Mouse (Mus musculus) limb, embryonic 15.5 days (tissue): Measurements from ENCODE around the gene Cilp2. TPM values are rescaled to one million over a fixed set of nuclear protein-coding genes. Genes with fewer than 3 reads are reported as not detected.

Experiments
- ATAC-seq: fragments of 200-750 bp; cut with Nextera tagmentation; 2 replicates; pipeline ENCODE4 v1.8.0; 2017; ENCODE audit warnings: low read depth, moderate TSS enrichment; ENCODE audit not compliant: insufficient number of reproducible peaks, low FRiP score, low TSS enrichment
- H3K27ac ChIP-seq: fragments of 300-500 bp; sonication (generic); 2 replicates; pipeline ENCODE4 v1.5.1; 2015; ENCODE audit warnings: moderate library complexity, mild to moderate bottlenecking, inconsistent platforms
- H3K27me3 ChIP-seq: fragments of 300-500 bp; sonication (generic); 2 replicates; pipeline ENCODE4 v1.6.1; 2015; ENCODE audit warnings: inconsistent platforms
- H3K36me3 ChIP-seq: fragments of 300-500 bp; sonication (generic); 2 replicates; pipeline ENCODE4 v1.6.1; 2015; ENCODE audit warnings: inconsistent platforms
- H3K4me1 ChIP-seq: fragments of 300-500 bp; sonication (generic); 2 replicates; pipeline ENCODE4 v1.6.1; 2015; ENCODE audit warnings: inconsistent platforms
- H3K4me2 ChIP-seq: fragments of 300-500 bp; sonication (generic); 2 replicates; pipeline ENCODE4 v1.6.1; 2015; ENCODE audit warnings: mild to moderate bottlenecking, inconsistent platforms
- H3K4me3 ChIP-seq: fragments of 300-500 bp; sonication (generic); 2 replicates; pipeline ENCODE4 v1.5.1; 2015; ENCODE audit warnings: mild to moderate bottlenecking, inconsistent platforms
- H3K9ac ChIP-seq: fragments of 300-500 bp; sonication (generic); 2 replicates; pipeline ENCODE4 v1.6.1; 2015; ENCODE audit warnings: inconsistent platforms
- H3K9me3 ChIP-seq: fragments of 300-500 bp; sonication (generic); 2 replicates; pipeline ENCODE4 v1.6.1; 2016; ENCODE audit warnings: inconsistent platforms
- WGBS: fragments of 180-500 bp; shearing (Covaris S2); methylation state at CpG from one replicate; pipeline ENCODE4 v1.1.7; 2015; 5-methylcytosine and 5-hydroxymethylcytosine counted together
- polyA plus RNA-seq: library from polyadenylated mRNA; unstranded; fragments of >200 nt; fragmentation: Nextera tagmentation; extraction: Ambion mirVana; gene quantifications from 2 replicates; pipeline ENCODE4 v1.2.1, GENCODE M21; 2015

Cilp2 gene
- polyA plus RNA-seq, 1 experiment from 2014 or later: 2.9 TPM

DNA sequence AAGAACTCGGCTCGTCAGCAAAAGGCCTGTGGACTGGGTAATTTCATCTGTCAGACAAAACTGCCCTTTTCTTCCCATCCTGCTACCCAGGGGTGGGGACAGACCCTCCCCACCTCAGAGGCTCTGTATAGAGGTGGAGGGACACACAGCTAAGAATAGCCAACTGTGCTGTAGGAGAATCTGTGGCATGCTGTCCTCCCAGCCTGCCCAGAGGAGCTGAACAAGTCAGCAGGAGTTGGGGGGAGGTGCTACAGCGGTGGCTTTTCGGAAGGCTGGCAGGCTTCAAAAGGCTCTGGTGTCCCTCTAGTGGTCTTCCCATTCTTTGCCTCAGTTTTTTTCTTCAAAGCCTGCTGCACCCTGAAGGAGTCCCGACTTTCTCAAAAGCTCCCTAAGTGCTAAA lies 28.3 kb upstream of the Cilp2 start:
- ATAC-seq: no peak
- no peak overlapping the region for H3K27ac ChIP-seq
- H3K4me1 ChIP-seq: peaks cover 15% of the 10 kb centered on the region
- 55% methylated on average over 5 of the region's 5 CpGs for WGBS
- no peaks in the 10 kb centered on the region for H3K27me3 ChIP-seq
- H3K4me3 ChIP-seq: no peak overlapping the region
- H3K9ac ChIP-seq: no peak overlapping the region
- H3K4me2 ChIP-seq: no peak overlapping the region
- no peaks in the 10 kb centered on the region for H3K9me3 ChIP-seq
- H3K36me3 ChIP-seq: peaks cover 72% of the 10 kb centered on the region

DNA sequence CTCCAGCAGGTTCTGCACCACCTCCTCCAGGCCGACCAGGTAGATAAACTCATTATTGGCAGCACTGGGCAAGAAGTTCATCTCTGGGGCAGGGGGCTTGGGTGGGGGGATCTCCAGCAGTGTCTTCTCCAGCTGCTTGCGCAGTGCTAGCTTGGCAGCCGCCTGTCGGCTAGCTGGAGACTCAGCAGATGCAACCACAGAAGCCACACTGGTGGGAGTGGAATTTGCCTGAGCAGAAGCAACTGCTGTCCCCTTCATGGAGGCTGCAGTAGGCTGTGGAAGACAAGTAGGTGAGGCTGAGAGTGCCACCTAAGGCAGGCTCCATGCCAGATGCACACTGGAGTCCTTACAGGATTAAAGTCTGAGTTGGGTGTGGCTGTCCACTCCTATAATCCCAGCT lies 27.0 kb upstream of the Cilp2 start:
- no peak overlapping the region for H3K27ac ChIP-seq
- H3K4me3 ChIP-seq: no peak overlapping the region
- H3K36me3 ChIP-seq: peaks cover 85% of the 10 kb centered on the region
- H3K27me3 ChIP-seq: no peaks in the 10 kb centered on the region
- 85% methylated on average over 4 of the region's 4 CpGs for WGBS
- no peak overlapping the region for H3K4me2 ChIP-seq
- H3K9me3 ChIP-seq: no peaks in the 10 kb centered on the region
- no peak overlapping the region for H3K9ac ChIP-seq
- peaks cover 5% of the 10 kb centered on the region; the same call in 1 of the 2 replicates for H3K4me1 ChIP-seq
- no peak for ATAC-seq

DNA sequence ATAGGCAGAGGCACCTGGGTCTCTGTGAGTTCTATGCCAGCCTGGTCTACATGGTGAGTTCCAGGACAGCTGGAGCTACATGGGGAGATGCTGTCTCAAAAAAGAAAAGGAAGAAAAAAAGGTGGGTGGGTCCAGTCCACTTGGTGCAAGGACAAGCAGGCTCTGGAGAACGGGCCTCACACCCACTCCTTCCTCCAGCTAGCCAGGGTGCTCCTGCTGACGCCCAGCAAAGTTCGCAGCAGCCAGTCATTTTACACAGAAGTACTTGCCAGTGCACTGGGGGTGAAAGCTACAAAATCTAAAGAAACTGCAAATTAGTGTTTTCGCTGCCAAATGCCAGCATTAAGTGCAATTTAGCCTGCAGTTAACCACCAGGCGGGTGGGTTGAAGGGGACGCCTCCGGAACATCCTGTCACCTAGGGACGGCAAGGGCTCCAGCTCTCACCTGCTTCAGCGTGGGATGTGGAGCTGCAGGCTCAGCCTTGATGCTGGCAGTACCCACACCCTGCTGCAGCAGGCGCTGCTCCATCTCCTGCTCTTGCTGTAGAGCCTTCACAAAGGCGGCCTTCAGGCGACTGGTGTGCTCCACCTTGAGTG lies 25.1 kb upstream of the Cilp2 start:
- Histone ChIP-seq H3K4me1 (no peaks in the 10 kb centered on the region), H3K4me2 (no peak overlapping the region), H3K9me3 (no peaks in the 10 kb centered on the region), H3K27me3 (no peaks in the 10 kb centered on the region), H3K9ac (no peak overlapping the region), H3K27ac (no peak overlapping the region), H3K4me3 (no peak overlapping the region), H3K36me3 (peaks cover 100% of the 10 kb centered on the region)
- no peak for ATAC-seq
- 87% methylated on average over 12 of the region's 12 CpGs for whole genome bisulfite sequencing

DNA sequence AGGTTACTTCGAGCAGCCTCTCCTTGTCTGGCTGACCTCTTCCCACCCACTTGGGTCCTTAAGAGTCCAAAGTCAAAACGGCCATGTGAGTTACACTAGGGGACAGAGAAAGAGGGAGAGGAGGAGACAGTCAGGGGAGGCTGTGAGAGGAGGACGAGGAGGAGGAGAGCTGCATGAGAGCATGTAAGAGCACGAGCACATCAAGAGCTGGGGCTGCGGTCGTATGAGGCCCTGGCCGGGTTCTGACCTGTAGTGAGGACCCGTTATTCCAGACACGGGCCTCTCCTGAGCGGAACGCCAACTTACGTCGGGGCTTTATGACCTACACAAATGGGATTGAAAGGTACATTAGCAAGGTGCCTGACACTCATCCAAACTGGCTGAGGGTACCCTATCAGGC lies 24.4 kb upstream of the Cilp2 start:
- no peak for ATAC-seq
- no peak overlapping the region for H3K4me3 ChIP-seq
- no peak overlapping the region for H3K4me2 ChIP-seq
- no peaks in the 10 kb centered on the region for H3K4me1 ChIP-seq
- H3K9me3 ChIP-seq: no peaks in the 10 kb centered on the region
- peaks cover 97% of the 10 kb centered on the region for H3K36me3 ChIP-seq
- no peak overlapping the region for H3K27ac ChIP-seq
- WGBS: 87% methylated on average over 13 of the region's 13 CpGs
- H3K9ac ChIP-seq: no peak overlapping the region
- no peaks in the 10 kb centered on the region for H3K27me3 ChIP-seq

DNA sequence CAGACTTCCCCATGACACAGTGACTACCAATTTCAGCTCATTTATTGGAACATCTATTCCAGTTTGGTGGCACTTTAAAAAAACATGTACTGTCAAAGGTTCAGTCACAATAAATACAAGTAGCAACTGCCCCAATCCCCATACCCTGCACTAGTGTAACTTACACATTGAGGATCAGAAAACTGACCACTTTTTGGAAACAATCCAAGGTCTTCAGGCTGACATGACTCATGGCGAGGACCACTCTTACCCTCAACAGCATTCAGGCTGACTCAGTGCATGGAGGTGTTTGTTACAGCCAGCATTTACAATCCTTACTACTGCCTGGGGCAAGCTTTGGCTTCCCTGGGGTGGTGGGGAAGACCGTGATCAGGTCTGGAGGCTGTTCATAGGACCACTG lies 19.6 kb upstream of the Cilp2 start:
- Histone ChIP-seq H3K36me3 (peaks cover 53% of the 10 kb centered on the region), H3K9me3 (no peaks in the 10 kb centered on the region), H3K27me3 (no peaks in the 10 kb centered on the region), H3K27ac (no peak overlapping the region), H3K9ac (no peak overlapping the region), H3K4me3 (no peak overlapping the region), H3K4me1 (peaks cover 22% of the 10 kb centered on the region), H3K4me2 (no peak overlapping the region)
- 85% methylated on average over 2 of the region's 2 CpGs for WGBS
- no peak for ATAC-seq

DNA sequence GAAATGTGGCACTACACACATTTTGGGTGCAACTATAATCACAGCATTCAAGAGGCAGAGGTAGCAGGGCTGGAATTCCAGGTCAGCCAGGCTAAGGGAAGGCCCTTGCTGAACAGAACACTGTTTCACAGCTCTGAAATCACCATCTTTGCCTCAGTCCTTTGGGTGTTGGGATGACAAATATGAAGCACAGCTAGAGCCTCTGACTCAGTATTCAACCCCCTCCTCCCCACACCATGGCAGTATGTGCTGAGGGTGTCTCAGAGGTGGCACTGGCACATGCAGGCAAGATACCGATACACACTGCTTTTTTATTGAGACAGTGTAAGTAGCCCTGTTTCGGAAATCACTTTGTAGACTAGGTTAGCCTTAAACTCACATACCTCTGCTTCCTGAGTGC lies 18.8 kb upstream of the Cilp2 start:
- 68% methylated on average over 2 of the region's 2 CpGs for WGBS
- no peak overlapping the region for H3K9ac ChIP-seq
- no peak for ATAC-seq
- no peak overlapping the region for H3K4me3 ChIP-seq
- H3K36me3 ChIP-seq: peaks cover 45% of the 10 kb centered on the region
- H3K4me2 ChIP-seq: no peak overlapping the region
- no peaks in the 10 kb centered on the region for H3K9me3 ChIP-seq
- H3K4me1 ChIP-seq: peaks cover 26% of the 10 kb centered on the region
- H3K27ac ChIP-seq: no peak overlapping the region
- no peaks in the 10 kb centered on the region for H3K27me3 ChIP-seq

DNA sequence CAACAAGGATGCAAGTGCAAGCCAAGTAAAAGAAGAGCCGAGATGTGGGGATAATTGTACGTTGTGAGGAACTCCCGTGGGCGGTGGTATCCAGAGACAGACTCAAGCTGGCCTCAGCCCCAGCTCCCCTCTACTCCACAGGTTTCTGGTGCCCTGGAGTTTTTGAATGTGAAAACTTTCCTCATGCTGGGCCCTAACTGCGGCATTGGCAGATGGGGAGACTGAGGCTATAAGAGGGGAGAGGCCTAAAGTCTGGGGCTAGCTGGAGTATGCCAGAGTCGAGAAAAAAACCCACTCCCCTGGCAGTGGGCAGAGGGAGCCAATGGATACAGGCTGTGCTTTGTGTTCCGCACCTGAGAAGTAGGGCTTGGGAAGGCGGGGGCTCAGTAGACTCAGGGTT lies 16.6 kb upstream of the Cilp2 start:
- Histone ChIP-seq H3K9ac (no peak overlapping the region), H3K27ac (peak overlapping the region; percentile 94; the same call in 1 of the 2 replicates), H3K4me1 (peaks cover 42% of the 10 kb centered on the region), H3K36me3 (peaks cover 24% of the 10 kb centered on the region), H3K4me3 (no peak overlapping the region), H3K4me2 (peak overlapping the region; percentile 96; the same call in 1 of the 2 replicates), H3K27me3 (no peaks in the 10 kb centered on the region), H3K9me3 (no peaks in the 10 kb centered on the region)
- no peak for ATAC-seq
- WGBS: 76% methylated on average over 8 of the region's 8 CpGs

DNA sequence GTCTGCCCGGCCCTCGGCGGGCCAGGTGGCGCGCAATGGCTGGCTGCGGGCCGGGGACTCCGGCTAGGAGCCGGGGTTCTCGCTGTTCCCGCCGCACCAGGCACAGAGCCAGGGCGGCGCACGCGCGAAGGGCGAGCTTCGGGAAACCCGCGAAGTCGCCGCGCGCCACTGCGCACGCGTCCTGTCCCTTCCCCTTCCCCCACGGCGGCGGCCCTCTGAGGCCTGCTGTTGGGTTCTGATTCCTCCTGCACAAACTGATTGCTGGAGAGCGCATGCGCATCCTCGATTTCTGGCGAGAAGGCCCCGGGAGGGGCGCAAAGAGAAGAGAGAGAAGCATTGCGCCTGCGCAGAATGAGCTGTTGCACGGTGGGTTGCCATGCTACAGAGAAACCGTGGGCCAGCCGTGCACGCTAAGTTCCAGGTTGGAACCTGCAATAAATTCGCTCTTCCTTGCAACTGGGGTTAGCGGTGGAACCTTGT lies 15.6 kb upstream of the Cilp2 start:
- H3K9ac ChIP-seq: peak overlapping the region; percentile 59
- ATAC-seq: peak; percentile 85
- under 1% methylated on average over 45 of the region's 45 CpGs for WGBS
- peaks cover 43% of the 10 kb centered on the region for H3K4me1 ChIP-seq
- H3K36me3 ChIP-seq: peaks cover 16% of the 10 kb centered on the region
- H3K4me2 ChIP-seq: peak overlapping the region; percentile 96
- H3K9me3 ChIP-seq: no peaks in the 10 kb centered on the region
- peak overlapping the region; percentile 94 for H3K27ac ChIP-seq
- peak overlapping the region; percentile 64 for H3K4me3 ChIP-seq
- H3K27me3 ChIP-seq: no peaks in the 10 kb centered on the region

DNA sequence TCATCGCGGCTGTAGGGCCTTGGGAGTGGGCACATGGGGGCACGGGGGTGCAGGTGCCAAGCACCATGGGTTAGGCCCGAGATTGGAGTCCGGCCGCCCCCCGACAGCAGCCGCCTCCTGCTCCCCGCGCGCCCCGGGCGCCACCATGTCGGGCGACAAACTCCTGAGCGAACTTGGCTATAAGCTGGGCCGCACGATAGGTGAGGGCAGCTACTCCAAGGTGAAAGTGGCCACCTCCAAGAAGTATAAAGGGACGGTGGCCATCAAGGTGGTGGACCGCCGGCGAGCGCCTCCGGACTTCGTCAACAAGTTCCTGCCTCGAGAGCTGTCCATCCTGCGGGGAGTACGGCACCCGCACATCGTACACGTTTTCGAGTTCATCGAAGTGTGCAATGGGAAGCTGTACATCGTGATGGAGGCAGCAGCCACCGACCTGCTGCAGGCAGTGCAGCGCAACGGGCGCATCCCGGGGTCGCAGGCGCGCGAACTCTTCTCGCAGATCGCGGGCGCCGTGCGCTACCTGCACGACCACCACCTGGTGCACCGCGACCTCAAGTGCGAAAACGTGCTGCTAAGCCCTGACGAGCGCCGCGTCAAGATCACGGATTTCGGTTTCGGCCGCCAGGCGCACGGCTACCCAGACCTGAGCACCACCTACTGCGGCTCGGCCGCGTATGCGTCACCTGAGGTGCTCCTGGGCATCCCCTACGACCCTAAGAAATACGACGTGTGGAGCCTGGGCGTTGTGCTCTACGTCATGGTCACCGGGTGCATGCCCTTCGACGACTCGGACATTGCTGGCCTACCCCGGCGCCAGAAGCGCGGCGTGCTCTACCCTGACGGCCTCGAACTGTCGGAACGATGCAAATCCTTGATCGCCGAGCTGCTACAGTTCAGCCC lies 14.9 kb upstream of the Cilp2 start, which contains the start of the genes Tssk6, Ndufa13 and Yjefn3:
Gene Tssk6 (plus strand): TSS at position 22 of the 900 bp plus-strand sequence.
Gene Ndufa13 (minus strand): TSS at position 396 of the 900 bp plus-strand sequence.
Gene Yjefn3 (minus strand): TSS at position 550 of the 900 bp plus-strand sequence.
- peaks cover 45% of the 10 kb centered on the region for H3K4me1 ChIP-seq
- peak within 1 kb of the TSS; percentile 64 for H3K4me3 ChIP-seq
- no peaks in the 10 kb centered on the region for H3K9me3 ChIP-seq
- H3K27ac ChIP-seq: peak within 1 kb of the TSS; percentile 94
- no peak; the same call in 1 of the 2 replicates for ATAC-seq
- peak within 1 kb of the TSS; percentile 66 for H3K9ac ChIP-seq
- no peaks in the 10 kb centered on the region for H3K27me3 ChIP-seq
- 5% methylated on average over 89 of the region's 89 CpGs for WGBS
- peaks cover 13% of the 10 kb centered on the region; the same call in 1 of the 2 replicates for H3K36me3 ChIP-seq
- H3K4me2 ChIP-seq: peak within 1 kb of the TSS; percentile 96

DNA sequence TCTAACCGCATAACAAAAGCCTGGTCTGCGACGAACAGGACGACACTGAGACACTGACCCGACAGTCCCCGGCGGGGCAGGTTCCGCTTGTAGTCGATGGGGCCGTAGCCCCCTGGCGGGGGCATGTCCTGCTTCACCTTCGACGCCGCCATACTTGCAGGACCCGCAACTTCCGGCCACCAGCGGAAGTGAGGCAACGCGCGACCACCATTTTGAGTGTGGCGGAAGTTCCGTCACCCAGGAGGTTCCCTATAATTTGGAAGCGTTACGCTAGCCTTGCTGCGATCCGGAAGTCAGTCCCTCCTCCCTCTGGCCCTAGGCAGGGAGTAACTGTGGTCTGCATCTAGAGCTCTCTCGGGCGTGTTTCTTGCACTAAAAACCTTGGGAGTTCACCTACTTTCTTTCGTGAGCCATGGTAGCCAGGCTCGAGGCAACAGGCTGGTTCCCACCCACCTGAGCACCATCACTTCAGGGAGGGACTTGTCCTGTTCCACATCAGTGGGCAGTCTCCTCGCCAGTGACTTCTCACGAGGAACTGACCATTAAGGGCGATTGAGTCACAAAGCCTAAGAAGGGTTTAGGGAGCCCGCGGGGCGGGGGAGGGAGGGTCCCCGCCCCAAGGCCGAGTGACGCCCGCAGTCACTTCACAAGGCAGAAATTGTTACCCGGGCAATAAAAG lies 14.1 kb upstream of the Cilp2 start:
- peak overlapping the region; percentile 64 for H3K4me3 ChIP-seq
- peaks cover 45% of the 10 kb centered on the region for H3K4me1 ChIP-seq
- H3K4me2 ChIP-seq: peak overlapping the region; percentile 96
- no peaks in the 10 kb centered on the region for H3K9me3 ChIP-seq
- H3K9ac ChIP-seq: peak overlapping the region; percentile 66
- H3K27me3 ChIP-seq: no peaks in the 10 kb centered on the region
- H3K36me3 ChIP-seq: peaks cover 11% of the 10 kb centered on the region; the same call in 1 of the 2 replicates
- WGBS: 2% methylated on average over 41 of the region's 41 CpGs
- peak overlapping the region; percentile 94 for H3K27ac ChIP-seq
- ATAC-seq: peak; percentile 71

DNA sequence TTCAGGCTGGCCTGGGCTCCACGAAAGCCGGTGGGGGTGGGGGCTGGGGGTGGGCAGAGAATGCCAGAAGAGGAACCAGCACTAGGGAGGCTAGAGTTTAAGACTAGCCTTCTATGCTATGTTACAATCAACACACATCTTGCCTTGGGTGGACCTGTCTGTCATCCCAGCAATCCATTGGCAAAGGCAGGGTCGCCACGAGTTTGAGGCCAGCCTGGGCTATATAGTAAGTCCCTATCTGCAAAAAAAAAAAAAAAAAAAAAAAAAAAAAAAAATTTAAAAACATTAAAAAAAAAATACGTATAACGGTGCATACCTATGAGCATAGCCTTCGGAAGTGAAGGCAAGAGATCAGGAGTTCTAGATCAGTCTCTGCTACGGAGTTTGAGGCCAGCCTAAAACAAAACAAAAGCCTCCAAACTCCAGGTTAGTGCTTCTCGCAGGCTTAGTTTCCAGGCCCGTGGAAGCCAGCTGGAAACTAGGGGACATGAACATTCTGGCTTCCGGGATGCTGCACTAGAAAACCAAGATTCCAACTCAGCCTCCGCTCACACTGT lies 13.5 kb upstream of the Cilp2 start:
- Histone ChIP-seq H3K9ac (peak overlapping the region; percentile 66), H3K27me3 (no peaks in the 10 kb centered on the region), H3K36me3 (peaks cover 10% of the 10 kb centered on the region; the same call in 1 of the 2 replicates), H3K9me3 (no peaks in the 10 kb centered on the region), H3K4me1 (peaks cover 45% of the 10 kb centered on the region), H3K4me2 (peak overlapping the region; percentile 49), H3K4me3 (peak overlapping the region; percentile 64), H3K27ac (peak overlapping the region; percentile 88)
- WGBS: 19% methylated on average over 12 of the region's 12 CpGs
- peak; percentile 1; the same call in 1 of the 2 replicates for ATAC-seq
